Mouse (Mus musculus) myocyte (in vitro differentiated cells): ENCODE data around the gene Gipc1. TPM values are rescaled to one million over a fixed set of nuclear protein-coding genes. Genes with fewer than 3 reads are reported as not detected.
A peak's percentile ranks its signal among the peaks of the same experiment; 100 is the strongest.

Source experiments
- H3K27me3 ChIP-seq: one replicate; pipeline ENCODE4 v1.6.1; 2011; ENCODE audit not compliant: control insufficient read depth, insufficient read depth, insufficient read length
- H3K36me3 ChIP-seq: one replicate; pipeline ENCODE4 v1.6.1; 2011; ENCODE audit not compliant: control insufficient read depth, insufficient read depth
- H3K4me2 ChIP-seq: one replicate; pipeline ENCODE4 v1.6.1; 2011; ENCODE audit warnings: low read depth, control low read depth
- H3K4me3 ChIP-seq: one replicate; pipeline ENCODE4 v1.5.1; 2011; ENCODE audit warnings: mild to moderate bottlenecking, control low read depth, moderate library complexity
- H3K79me2 ChIP-seq: one replicate; pipeline ENCODE4 v1.6.1; 2011; ENCODE audit not compliant: control insufficient read depth, insufficient read depth
- H3ac ChIP-seq: one replicate; pipeline ENCODE4 v1.6.1; 2011; ENCODE audit not compliant: control insufficient read depth, insufficient read length
- CEBPB ChIP-seq: IDR thresholded peaks from 2 replicates; pipeline ENCODE4 v1.6.1; 2011; ENCODE audit warnings: mild to moderate bottlenecking, moderate library complexity; ENCODE audit not compliant: poor library complexity, insufficient read depth, severe bottlenecking
- E2F4 ChIP-seq: IDR thresholded peaks from one replicate; pipeline ENCODE4 v1.6.1; 2011; ENCODE audit warnings: mild to moderate bottlenecking, control low read depth, moderate library complexity; ENCODE audit not compliant: insufficient read depth
- MAX ChIP-seq: IDR thresholded peaks from one replicate; pipeline ENCODE4 v1.6.1; 2011; ENCODE audit warnings: low read depth, mild to moderate bottlenecking, control low read depth
- MYOD1 ChIP-seq, 3 experiments: IDR thresholded peaks; one replicate each; pipeline ENCODE4 v1.6.1; 2011; ENCODE audit warnings: control low read depth in 2 of 3, low read depth in 2 of 3, mild to moderate bottlenecking in 2 of 3, moderate library complexity in 1 of 3; ENCODE audit not compliant: insufficient read length in 2 of 3, control insufficient read depth in 1 of 3
- MYOG ChIP-seq, 3 experiments: IDR thresholded peaks; one replicate each; pipeline ENCODE4 v1.6.1; 2011; ENCODE audit warnings: control low read depth in 2 of 3, low read depth in 2 of 3, mild to moderate bottlenecking in 2 of 3; ENCODE audit not compliant: insufficient read length in 2 of 3, control insufficient read depth in 1 of 3, insufficient read depth in 1 of 3
- POLR2A ChIP-seq: IDR thresholded peaks from one replicate; pipeline ENCODE4 v1.6.1; 2011; ENCODE audit warnings: low read depth, mild to moderate bottlenecking, control low read depth, moderate library complexity; ENCODE audit not compliant: insufficient read length
- POLR2AphosphoS2 ChIP-seq: IDR thresholded peaks from one replicate; pipeline ENCODE4 v1.6.1; 2011; ENCODE audit warnings: low read depth, control low read depth; ENCODE audit not compliant: insufficient read length
- REST ChIP-seq: IDR thresholded peaks from one replicate; pipeline ENCODE4 v1.6.1; 2011; ENCODE audit warnings: mild to moderate bottlenecking, control low read depth, moderate library complexity; ENCODE audit not compliant: insufficient read depth, insufficient read length
- SRF ChIP-seq: IDR thresholded peaks from one replicate; pipeline ENCODE4 v1.6.1; 2011; ENCODE audit warnings: low read depth; ENCODE audit not compliant: control insufficient read depth, insufficient read length
- TCF12 ChIP-seq: IDR thresholded peaks from one replicate; pipeline ENCODE4 v1.6.1; 2011; ENCODE audit warnings: mild to moderate bottlenecking, control low read depth; ENCODE audit not compliant: poor library complexity, insufficient read depth, severe bottlenecking
- TCF3 ChIP-seq: IDR thresholded peaks from one replicate; pipeline ENCODE4 v1.6.1; 2011; ENCODE audit warnings: low read depth, control low read depth; ENCODE audit not compliant: insufficient read length
- USF1 ChIP-seq: IDR thresholded peaks from one replicate; pipeline ENCODE4 v1.6.1; 2011; ENCODE audit warnings: low read depth, mild to moderate bottlenecking, control low read depth, moderate library complexity
- polyA plus RNA-seq: library from polyadenylated mRNA; unstranded; fragments of >200 nt; fragmentation: generic; extraction: Trizol; gene quantifications from one replicate; pipeline ENCODE4 v1.2.1, GENCODE M21; 2012; ENCODE audit warnings: missing spikeins

Gene Gipc1
- polyA plus RNA-seq, 1 experiment, result 85.5 TPM

GRCm38 (mm10) chr8:83609547-83610180 lies 42.8 kb upstream of the Gipc1 start:
- H3K4me2 ChIP-seq, result peak overlapping the region; percentile 79
- TF ChIP-seq CEBPB (no peak), MYOD1 (IDR thresholded peaks at IDR 0.05; ENCODE audit: control insufficient read depth in 1 of 3, insufficient read length in 2 of 3, low read depth in 2 of 3) (no peak), POLR2AphosphoS2 (no peak), TCF12 (no peak), USF1 (no peak), REST (no peak), MYOG (IDR thresholded peaks at IDR 0.05; ENCODE audit: control insufficient read depth in 1 of 3, insufficient read depth in 1 of 3, insufficient read length in 2 of 3, low read depth in 2 of 3) (no peak), E2F4 (no peak), MAX (no peak), TCF3 (no peak), POLR2A (no peak), SRF (no peak)
- peak overlapping the region; percentile 80 for H3K4me3 ChIP-seq
- H3ac ChIP-seq, result no peak overlapping the region
- H3K79me2 ChIP-seq, result peaks cover 32% of the 10 kb centered on the region
- peaks cover 5% of the 10 kb centered on the region for H3K36me3 ChIP-seq
- H3K27me3 ChIP-seq, result no peaks in the 10 kb centered on the region

GRCm38 (mm10) chr8:83611921-83612320 lies 40.6 kb upstream of the Gipc1 start:
- no peak overlapping the region for H3K4me3 ChIP-seq
- no peak overlapping the region for H3K4me2 ChIP-seq
- H3K79me2 ChIP-seq, result peaks cover 32% of the 10 kb centered on the region
- H3K36me3 ChIP-seq, result peaks cover 5% of the 10 kb centered on the region
- no peak overlapping the region for H3ac ChIP-seq
- no peaks in the 10 kb centered on the region for H3K27me3 ChIP-seq
- TF ChIP-seq POLR2AphosphoS2 (no peak), MYOG (IDR thresholded peaks at IDR 0.05; ENCODE audit: control insufficient read depth in 1 of 3, insufficient read depth in 1 of 3, insufficient read length in 2 of 3, low read depth in 2 of 3) (no peak), TCF12 (no peak), E2F4 (no peak), SRF (no peak), TCF3 (no peak), MYOD1 (IDR thresholded peaks at IDR 0.05; ENCODE audit: control insufficient read depth in 1 of 3, insufficient read length in 2 of 3, low read depth in 2 of 3) (no peak), MAX (no peak)

- TF ChIP-seq E2F4 (no peak), MYOG (IDR thresholded peaks at IDR 0.05; ENCODE audit: control insufficient read depth in 1 of 3, insufficient read depth in 1 of 3, insufficient read length in 2 of 3, low read depth in 2 of 3) (no peak), POLR2AphosphoS2 (peak; percentile 54)
- Histone ChIP-seq H3K36me3 (peaks cover 5% of the 10 kb centered on the region), H3K27me3 (no peaks in the 10 kb centered on the region), H3K4me3 (no peak overlapping the region), H3ac (no peak overlapping the region), H3K4me2 (no peak overlapping the region), H3K79me2 (peaks cover 27% of the 10 kb centered on the region)
Measured at GRCm38 (mm10) chr8:83613695-83614094, 38.8 kb upstream of the Gipc1 start.

- no peak overlapping the region for H3K4me3 ChIP-seq
- H3K4me2 ChIP-seq, result no peak overlapping the region
- TF ChIP-seq TCF12 (no peak), SRF (no peak), REST (no peak), MYOD1 (IDR thresholded peaks at IDR 0.05; ENCODE audit: control insufficient read depth in 1 of 3, insufficient read length in 2 of 3, low read depth in 2 of 3) (no peak), E2F4 (no peak), POLR2AphosphoS2 (no peak), MYOG (IDR thresholded peaks at IDR 0.05; ENCODE audit: control insufficient read depth in 1 of 3, insufficient read depth in 1 of 3, insufficient read length in 2 of 3, low read depth in 2 of 3) (no peak), MAX (no peak), TCF3 (no peak), POLR2A (no peak), USF1 (no peak), CEBPB (no peak)
- H3K36me3 ChIP-seq, result peaks cover 5% of the 10 kb centered on the region
- no peaks in the 10 kb centered on the region for H3K27me3 ChIP-seq
- H3K79me2 ChIP-seq, result peaks cover under 1% of the 10 kb centered on the region
- no peak overlapping the region for H3ac ChIP-seq
Measured at GRCm38 (mm10) chr8:83616625-83617024, 35.9 kb upstream of the Gipc1 start.

- no peaks in the 10 kb centered on the region for H3K79me2 ChIP-seq
- no peak overlapping the region for H3K4me3 ChIP-seq
- H3K4me2 ChIP-seq, result no peak overlapping the region
- TF ChIP-seq USF1 (no peak), REST (no peak), SRF (no peak), POLR2A (no peak), CEBPB (no peak), MAX (no peak), TCF3 (no peak), POLR2AphosphoS2 (no peak), MYOG (IDR thresholded peaks at IDR 0.05; ENCODE audit: control insufficient read depth in 1 of 3, insufficient read depth in 1 of 3, insufficient read length in 2 of 3, low read depth in 2 of 3) (no peak), MYOD1 (IDR thresholded peaks at IDR 0.05; ENCODE audit: control insufficient read depth in 1 of 3, insufficient read length in 2 of 3, low read depth in 2 of 3) (no peak), TCF12 (no peak), E2F4 (no peak)
- H3ac ChIP-seq, result no peak overlapping the region
- peaks cover 4% of the 10 kb centered on the region for H3K36me3 ChIP-seq
- H3K27me3 ChIP-seq, result no peaks in the 10 kb centered on the region
Measured at GRCm38 (mm10) chr8:83617111-83617510, 35.4 kb upstream of the Gipc1 start.
